Mouse (Mus musculus) G1E (cell line): ENCODE measurements around the gene Efs.

ENCODE experiments used
- CTCF ChIP-seq: IDR thresholded peaks from 2 replicates; pipeline ENCODE4 v1.5.1; 2012; ENCODE audit warnings: low read depth, low read length, inconsistent platforms, mixed read lengths
- GATA1 ChIP-seq: IDR thresholded peaks from 2 replicates; pipeline ENCODE4 v1.6.1; 2012; ENCODE audit warnings: borderline replicate concordance, low read length, inconsistent platforms, mixed read lengths
- GATA2 ChIP-seq: IDR thresholded peaks from 2 replicates; pipeline ENCODE4 v1.6.1; 2012; ENCODE audit warnings: low read depth, low read length, inconsistent platforms, borderline replicate concordance
- POLR2AphosphoS5 ChIP-seq: IDR thresholded peaks from 2 replicates; pipeline ENCODE4 v1.6.1; 2012; ENCODE audit warnings: low read depth, low read length, inconsistent platforms; ENCODE audit not compliant: insufficient replicate concordance
- TAL1 ChIP-seq: conservative IDR thresholded peaks from 2 replicates; pipeline ENCODE4 v1.6.1; 2012; ENCODE audit warnings: low read depth, low read length, inconsistent platforms, mixed read lengths

DNA sequence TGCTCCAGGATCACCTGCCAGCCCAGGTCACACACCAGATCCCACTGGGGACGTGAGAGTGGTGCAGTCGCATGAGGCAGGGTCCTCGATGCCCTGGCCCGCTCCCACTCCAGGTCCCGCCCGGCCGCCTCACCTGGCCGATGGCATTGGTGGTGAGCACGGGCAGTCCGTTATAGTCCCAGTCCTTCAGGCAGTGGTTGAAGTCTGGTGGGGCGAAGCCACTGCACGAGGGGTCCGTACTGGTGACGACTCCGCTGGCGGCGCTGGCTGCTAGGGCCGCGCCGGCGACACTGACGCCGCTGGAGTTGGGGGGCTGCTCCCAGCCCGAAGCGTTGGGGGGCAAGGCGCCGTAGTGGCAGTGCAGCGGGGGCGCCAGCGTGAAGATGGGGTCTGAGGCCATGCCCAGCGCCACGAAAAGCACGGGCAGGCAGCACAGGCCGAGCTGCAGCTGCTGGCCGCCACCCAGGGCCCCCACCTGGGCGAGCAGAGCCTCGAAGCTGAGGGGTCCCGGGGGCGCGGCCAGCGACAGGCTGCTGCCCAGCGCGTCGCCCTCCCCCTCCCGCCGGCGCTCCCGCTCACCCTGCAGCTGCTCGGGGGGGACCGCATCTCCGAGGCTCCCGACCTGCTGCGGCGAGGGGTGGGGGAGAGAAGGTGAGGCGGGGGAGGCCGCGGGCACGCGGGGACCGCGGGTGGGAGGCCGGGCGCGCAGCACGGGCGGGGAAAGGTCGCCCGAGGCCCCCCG lies 13.6 kb downstream of the Efs start:
- TF ChIP-seq GATA2 = no peak
- TF ChIP-seq CTCF = no peak
- no peak for TF ChIP-seq TAL1
- no peak for TF ChIP-seq GATA1
- no peak for TF ChIP-seq POLR2AphosphoS5
